Mouse (Mus musculus) cerebellum, postnatal 4 days (tissue): ENCODE data around the gene Sufu.

Experiments used
- DNase-seq, 2 experiments: peaks; one replicate each; pipeline ENCODE4 v3.0.0; 2022; ENCODE audit warnings: low spot score in 2 of 2, mixed read lengths in 1 of 2

Sufu gene

GRCm38 (mm10) chr19:46531071-46532030, 134.7 kb downstream of the Sufu start:
- DNase-seq, result no peak

- DNase-seq, result no peak
Observed at GRCm38 (mm10) chr19:46532031-46532688, 135.5 kb downstream of the Sufu start.

- DNase-seq, result no peak
Observed at GRCm38 (mm10) chr19:46533066-46533465, 136.4 kb downstream of the Sufu start.

GRCm38 (mm10) chr19:46533525-46533924, 136.8 kb downstream of the Sufu start:
- no peak for DNase-seq

GRCm38 (mm10) chr19:46534542-46535098, 137.9 kb downstream of the Sufu start:
- DNase-seq, result no peak

GRCm38 (mm10) chr19:46537357-46537756, 140.7 kb downstream of the Sufu start:
- no peak for DNase-seq

- no peak for DNase-seq
Observed at GRCm38 (mm10) chr19:46538213-46538612, 141.5 kb downstream of the Sufu start.
